Mouse (Mus musculus) stomach, embryonic 15.5 days (tissue): ENCODE data around the gene Kbtbd6. TPM values are rescaled to one million over a fixed set of nuclear protein-coding genes. Genes with fewer than 3 reads are reported as not detected.

Experiments
- ATAC-seq: fragments of 200-750 bp; cut with Nextera tagmentation; 2 replicates; pipeline ENCODE4 v1.8.0; 2017; ENCODE audit warnings: low read depth, moderate number of reproducible peaks, moderate TSS enrichment; ENCODE audit not compliant: insufficient read depth, low FRiP score
- H3K27ac ChIP-seq: fragments of 300-500 bp; sonication (generic); 2 replicates; pipeline ENCODE4 v1.5.1; 2015; ENCODE audit warnings: mild to moderate bottlenecking, inconsistent platforms
- H3K27me3 ChIP-seq: fragments of 300-500 bp; sonication (generic); replicated peaks from 2 replicates; pipeline ENCODE4 v1.6.1; 2015; ENCODE audit warnings: inconsistent platforms
- H3K36me3 ChIP-seq: fragments of 300-500 bp; sonication (generic); 2 replicates; pipeline ENCODE4 v1.6.1; 2015; ENCODE audit warnings: inconsistent platforms
- H3K4me1 ChIP-seq: fragments of 300-500 bp; sonication (generic); 2 replicates; pipeline ENCODE4 v1.6.1; 2015; ENCODE audit warnings: inconsistent platforms
- H3K4me2 ChIP-seq: fragments of 300-500 bp; sonication (generic); 2 replicates; pipeline ENCODE4 v1.6.1; 2015; ENCODE audit warnings: mild to moderate bottlenecking, inconsistent platforms
- H3K4me3 ChIP-seq: fragments of 300-500 bp; sonication (generic); replicated peaks from 2 replicates; pipeline ENCODE4 v1.5.1; 2015; ENCODE audit warnings: inconsistent platforms
- H3K9ac ChIP-seq: fragments of 300-500 bp; sonication (generic); 2 replicates; pipeline ENCODE4 v1.6.1; 2015; ENCODE audit warnings: inconsistent platforms
- H3K9me3 ChIP-seq: fragments of 300-500 bp; sonication (generic); 2 replicates; pipeline ENCODE4 v1.6.1; 2016; ENCODE audit warnings: inconsistent platforms
- WGBS: fragments of 180-500 bp; shearing (Covaris S2); methylation state at CpG from one replicate; pipeline ENCODE4 v1.1.7; 2015; 5-methylcytosine and 5-hydroxymethylcytosine counted together
- polyA plus RNA-seq: library from polyadenylated mRNA; unstranded; fragments of >200 nt; fragmentation: Nextera tagmentation; extraction: Ambion mirVana; gene quantifications from 2 replicates; pipeline ENCODE4 v1.2.1, GENCODE M21; 2015

Gene Kbtbd6
- polyA plus RNA-seq, 1 experiment from 2014 or later = 3.7 TPM

GRCm38 (mm10) chr14:79482747-79483355 lies 31.2 kb downstream of the Kbtbd6 start:
- ATAC-seq = no peak
- H3K4me1 ChIP-seq = peaks cover 36% of the 10 kb centered on the region
- H3K27me3 ChIP-seq = no peaks in the 10 kb centered on the region
- H3K9me3 ChIP-seq = no peaks in the 10 kb centered on the region
- peak overlapping the region; percentile 67 for H3K4me2 ChIP-seq
- peak overlapping the region; percentile 98; the same call in 1 of the 2 replicates for H3K9ac ChIP-seq
- 19% methylated on average over 15 of the region's 15 CpGs for WGBS
- H3K36me3 ChIP-seq = no peaks in the 10 kb centered on the region
- H3K27ac ChIP-seq = peak overlapping the region; percentile 100
- H3K4me3 ChIP-seq = peak overlapping the region; percentile 96

DNA sequence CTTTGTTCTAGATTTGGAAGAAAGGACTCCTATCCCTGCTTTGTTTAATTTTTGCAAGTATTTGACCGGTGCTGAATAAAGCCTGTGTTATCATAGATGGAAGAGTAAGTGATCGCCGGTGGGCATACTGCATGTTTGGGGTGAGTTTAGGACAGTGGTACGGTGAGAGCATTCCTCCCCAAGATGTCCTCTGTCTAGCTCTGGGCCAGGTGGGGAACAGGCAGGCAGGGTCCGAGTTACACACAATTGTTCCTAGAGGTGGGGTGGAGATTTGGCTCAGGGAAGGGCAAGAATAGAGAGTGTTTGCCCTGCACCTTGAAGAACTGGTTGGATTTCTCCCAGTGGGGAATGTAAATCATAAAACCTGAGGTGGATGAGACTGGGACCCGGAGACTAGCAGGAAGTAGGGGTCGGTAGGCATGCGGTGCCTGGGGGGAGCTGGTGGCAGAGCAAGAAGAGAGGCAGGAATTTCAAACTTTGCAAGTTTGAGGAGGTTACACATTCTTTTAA lies 32.0 kb downstream of the Kbtbd6 start:
- Histone ChIP-seq H3K4me2 (peak overlapping the region; percentile 67), H3K9ac (peak overlapping the region; percentile 98; the same call in 1 of the 2 replicates), H3K4me3 (peak overlapping the region; percentile 96), H3K9me3 (no peaks in the 10 kb centered on the region), H3K27me3 (no peaks in the 10 kb centered on the region), H3K27ac (peak overlapping the region; percentile 100), H3K36me3 (no peaks in the 10 kb centered on the region), H3K4me1 (peaks cover 39% of the 10 kb centered on the region)
- peak; percentile 8; the same call in 1 of the 2 replicates for ATAC-seq
- 57% methylated on average over 8 of the region's 8 CpGs for WGBS

DNA sequence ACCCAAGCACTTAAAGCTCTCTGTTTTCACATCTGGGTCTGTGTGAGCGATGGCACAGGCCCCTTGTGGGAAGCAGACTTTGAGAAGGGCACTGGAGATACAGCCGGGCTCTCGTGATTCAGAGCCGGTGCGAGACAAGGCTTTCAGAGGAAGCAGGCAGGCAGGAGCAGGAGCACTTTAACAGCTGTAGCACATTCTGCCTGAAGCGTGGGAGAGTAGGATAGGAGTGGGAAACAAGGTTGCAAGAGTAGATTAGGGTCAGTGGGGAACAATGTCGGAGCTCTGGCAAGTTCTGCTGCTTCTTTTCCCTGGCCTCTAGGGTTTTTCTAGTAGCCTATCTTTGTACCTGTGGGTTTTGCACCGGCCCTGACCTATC lies 35.0 kb downstream of the Kbtbd6 start:
- no peaks in the 10 kb centered on the region for H3K27me3 ChIP-seq
- 0 out of 2 replicates have a peak overlapping the region, but pooled peaks have one; percentile 2 for H3K9ac ChIP-seq
- H3K4me1 ChIP-seq = peaks cover 31% of the 10 kb centered on the region
- peak overlapping the region; percentile 33 for H3K4me3 ChIP-seq
- 23% methylated on average over 8 of the region's 8 CpGs for WGBS
- H3K36me3 ChIP-seq = no peaks in the 10 kb centered on the region
- peak overlapping the region; percentile 60 for H3K4me2 ChIP-seq
- peak overlapping the region; percentile 72 for H3K27ac ChIP-seq
- no peak for ATAC-seq
- H3K9me3 ChIP-seq = no peaks in the 10 kb centered on the region

DNA sequence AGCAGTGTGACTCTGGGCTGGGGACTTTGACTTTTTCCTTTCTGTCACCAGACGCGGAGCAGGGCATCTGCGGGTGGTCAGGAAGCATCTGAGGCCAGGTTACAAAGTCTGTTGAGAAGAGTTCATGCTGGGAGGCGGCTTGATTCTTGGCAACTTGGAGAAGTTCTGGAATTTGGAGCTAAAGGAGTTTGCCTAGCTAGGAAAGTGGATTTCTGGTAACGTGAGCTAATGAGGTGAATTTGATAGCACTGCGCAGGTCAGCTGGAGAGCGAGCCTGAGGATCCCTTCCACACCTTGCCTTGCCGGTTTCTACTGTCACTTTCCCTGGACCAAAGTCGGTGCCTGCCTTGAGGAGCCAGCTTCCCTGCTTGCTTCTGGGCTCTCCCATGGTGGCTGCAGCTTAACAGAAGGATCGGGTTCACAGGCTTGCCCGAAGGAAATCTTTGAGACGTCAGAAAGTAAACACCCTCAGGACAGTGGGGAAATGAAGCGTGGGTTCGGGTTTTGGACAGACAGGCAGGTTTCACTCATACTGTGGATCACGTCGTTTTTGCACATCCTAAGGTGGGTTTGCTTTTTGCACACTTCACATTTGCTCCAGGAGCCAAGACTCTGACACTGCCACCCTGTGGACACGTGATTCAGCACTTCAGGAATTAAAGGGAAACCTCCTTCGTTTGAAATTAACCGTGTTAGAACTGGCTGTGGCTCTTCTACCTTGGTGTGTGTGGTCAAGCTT lies 35.5 kb downstream of the Kbtbd6 start:
- Histone ChIP-seq H3K9ac (0 out of 2 replicates have a peak overlapping the region, but pooled peaks have one; percentile 2), H3K4me1 (peaks cover 31% of the 10 kb centered on the region), H3K36me3 (no peaks in the 10 kb centered on the region), H3K27me3 (no peaks in the 10 kb centered on the region), H3K9me3 (no peaks in the 10 kb centered on the region), H3K4me2 (peak overlapping the region; percentile 60), H3K4me3 (peak overlapping the region; percentile 33), H3K27ac (peak overlapping the region; percentile 72)
- peak; percentile 13; the same call in 1 of the 2 replicates for ATAC-seq
- WGBS = 8% methylated on average over 19 of the region's 19 CpGs

DNA sequence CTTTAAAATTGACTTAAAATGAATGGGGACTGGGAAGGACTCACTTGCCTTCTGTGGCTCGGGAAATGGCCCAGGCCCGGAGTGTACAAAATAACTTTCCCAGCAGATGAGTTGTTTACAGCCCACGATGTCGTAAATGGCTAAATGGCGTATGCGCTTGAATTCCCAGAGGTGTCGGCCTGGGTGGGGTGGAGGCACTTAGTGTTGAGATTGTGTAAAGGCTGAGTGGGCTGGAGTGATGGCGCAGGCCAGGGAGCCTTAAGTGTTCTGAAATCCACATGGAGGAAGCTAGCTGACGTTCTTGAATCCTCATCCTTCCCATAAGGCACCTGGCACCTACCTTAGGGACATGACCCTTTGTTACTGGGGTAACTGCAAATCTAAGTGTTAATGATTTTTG lies 36.9 kb downstream of the Kbtbd6 start:
- H3K4me3 ChIP-seq = no peak overlapping the region
- H3K36me3 ChIP-seq = no peaks in the 10 kb centered on the region
- H3K4me1 ChIP-seq = peaks cover 22% of the 10 kb centered on the region
- no peak overlapping the region; the same call in 1 of the 2 replicates for H3K27ac ChIP-seq
- 73% methylated on average over 9 of the region's 9 CpGs for WGBS
- no peak overlapping the region for H3K4me2 ChIP-seq
- ATAC-seq = no peak
- no peaks in the 10 kb centered on the region for H3K9me3 ChIP-seq
- no peak overlapping the region for H3K9ac ChIP-seq
- H3K27me3 ChIP-seq = no peaks in the 10 kb centered on the region

DNA sequence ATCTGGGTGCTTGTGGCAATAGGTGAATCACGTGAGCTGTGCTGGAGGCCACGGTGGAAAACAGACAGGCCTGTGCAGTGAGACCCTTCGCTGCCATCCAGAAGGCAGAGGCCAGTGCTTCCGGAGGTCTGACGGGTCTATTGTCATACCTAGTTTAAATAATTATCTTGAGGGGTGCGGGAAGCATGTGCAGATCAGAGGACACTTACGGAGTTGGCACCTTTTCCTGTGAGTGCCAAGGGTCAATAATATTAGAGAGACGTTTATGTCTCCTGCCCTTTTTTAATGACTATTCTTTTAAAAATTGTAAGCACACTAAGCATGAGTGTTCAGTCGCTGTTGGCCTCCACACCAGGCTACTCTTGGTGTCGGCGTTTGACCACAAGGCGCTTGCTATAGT lies 37.5 kb downstream of the Kbtbd6 start:
- Histone ChIP-seq H3K4me2 (no peak overlapping the region), H3K27me3 (no peaks in the 10 kb centered on the region), H3K4me1 (peaks cover 18% of the 10 kb centered on the region), H3K36me3 (no peaks in the 10 kb centered on the region), H3K9me3 (no peaks in the 10 kb centered on the region), H3K4me3 (no peak overlapping the region), H3K27ac (no peak overlapping the region), H3K9ac (no peak overlapping the region)
- no peak for ATAC-seq
- WGBS = 67% methylated on average over 12 of the region's 12 CpGs

DNA sequence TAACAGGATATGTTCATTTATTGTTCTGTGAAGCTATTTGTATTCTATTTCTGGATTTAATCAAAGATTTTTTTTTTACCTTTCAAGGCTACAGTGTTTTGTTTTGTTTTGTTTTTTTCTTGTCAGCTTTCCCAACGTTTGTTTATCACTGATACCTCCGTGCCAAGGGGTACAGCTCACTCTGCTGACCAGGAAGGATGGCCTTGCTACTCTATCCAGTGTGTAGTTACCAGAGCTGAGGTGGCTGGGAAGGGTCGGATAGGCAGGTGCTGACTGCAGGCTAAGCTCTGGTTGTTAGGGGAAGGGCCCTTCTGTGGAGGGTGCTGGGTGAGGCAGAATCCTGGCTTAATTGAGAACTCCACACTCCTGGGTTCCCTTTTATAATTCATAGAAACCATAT lies 38.6 kb downstream of the Kbtbd6 start:
- Histone ChIP-seq H3K9me3 (no peaks in the 10 kb centered on the region), H3K4me2 (no peak overlapping the region), H3K4me3 (no peak overlapping the region), H3K4me1 (peaks cover 18% of the 10 kb centered on the region), H3K27me3 (no peaks in the 10 kb centered on the region), H3K27ac (no peak overlapping the region), H3K9ac (no peak overlapping the region), H3K36me3 (no peaks in the 10 kb centered on the region)
- 53% methylated on average over 3 of the region's 3 CpGs for WGBS
- no peak for ATAC-seq

- Histone ChIP-seq H3K36me3 (no peaks in the 10 kb centered on the region), H3K9ac (no peak overlapping the region), H3K9me3 (no peaks in the 10 kb centered on the region), H3K4me1 (no peaks in the 10 kb centered on the region), H3K4me2 (no peak overlapping the region), H3K4me3 (no peak overlapping the region), H3K27ac (no peak overlapping the region), H3K27me3 (no peaks in the 10 kb centered on the region)
- 75% methylated on average over 6 of the region's 6 CpGs for WGBS
- ATAC-seq = no peak
Observed at GRCm38 (mm10) chr14:79494349-79494748, 42.7 kb downstream of the Kbtbd6 start.

DNA sequence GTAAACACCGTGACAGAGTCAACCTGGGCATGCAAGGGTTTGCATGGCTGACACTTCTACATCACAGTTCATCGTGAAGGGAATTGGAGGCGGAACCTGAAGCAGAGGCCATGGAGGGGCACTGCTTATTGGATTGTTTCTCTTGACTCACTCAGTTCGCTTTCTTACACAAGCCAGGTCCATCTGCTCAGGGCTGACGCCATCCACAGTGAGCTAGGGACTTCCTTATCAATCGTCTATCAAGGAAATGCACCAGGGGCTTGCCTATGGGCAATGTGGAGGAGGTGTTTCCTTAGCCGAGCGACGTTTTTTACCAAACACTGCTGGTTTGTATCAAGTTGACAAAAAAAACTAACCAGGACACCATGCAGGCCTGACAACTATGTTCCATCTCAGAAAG lies 47.7 kb downstream of the Kbtbd6 start:
- peaks cover 2% of the 10 kb centered on the region; the same call in 1 of the 2 replicates for H3K4me1 ChIP-seq
- H3K9ac ChIP-seq = no peak overlapping the region
- no peak for ATAC-seq
- 67% methylated on average over 9 of the region's 9 CpGs for WGBS
- no peaks in the 10 kb centered on the region for H3K9me3 ChIP-seq
- H3K27me3 ChIP-seq = no peaks in the 10 kb centered on the region
- no peak overlapping the region for H3K4me3 ChIP-seq
- no peak overlapping the region for H3K4me2 ChIP-seq
- H3K36me3 ChIP-seq = no peaks in the 10 kb centered on the region
- H3K27ac ChIP-seq = no peak overlapping the region

DNA sequence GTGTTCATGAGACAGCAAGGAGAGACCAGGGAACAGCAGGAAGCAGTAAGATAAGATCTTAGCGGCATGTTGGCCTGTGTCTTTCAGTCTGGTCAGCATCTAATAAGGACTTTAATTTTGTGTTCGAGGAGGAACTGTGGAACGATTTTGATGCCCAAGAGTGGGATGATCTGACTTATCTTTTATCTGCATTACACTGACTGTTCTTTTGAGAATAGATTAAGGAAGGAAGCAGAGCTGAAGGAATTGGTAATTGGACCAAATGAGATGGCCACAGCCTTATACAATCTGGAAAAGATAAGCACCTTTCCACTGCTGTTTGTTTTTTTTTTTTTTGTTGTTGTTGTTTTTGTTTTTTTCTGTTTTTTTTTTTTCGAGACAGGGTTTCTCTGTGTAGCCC lies 49.1 kb downstream of the Kbtbd6 start:
- Histone ChIP-seq H3K27me3 (no peaks in the 10 kb centered on the region), H3K9ac (no peak overlapping the region), H3K36me3 (no peaks in the 10 kb centered on the region), H3K4me2 (no peak overlapping the region), H3K4me1 (peaks cover 2% of the 10 kb centered on the region; the same call in 1 of the 2 replicates), H3K9me3 (no peaks in the 10 kb centered on the region), H3K4me3 (no peak overlapping the region), H3K27ac (no peak overlapping the region)
- 79% methylated on average over 4 of the region's 4 CpGs for WGBS
- ATAC-seq = no peak

DNA sequence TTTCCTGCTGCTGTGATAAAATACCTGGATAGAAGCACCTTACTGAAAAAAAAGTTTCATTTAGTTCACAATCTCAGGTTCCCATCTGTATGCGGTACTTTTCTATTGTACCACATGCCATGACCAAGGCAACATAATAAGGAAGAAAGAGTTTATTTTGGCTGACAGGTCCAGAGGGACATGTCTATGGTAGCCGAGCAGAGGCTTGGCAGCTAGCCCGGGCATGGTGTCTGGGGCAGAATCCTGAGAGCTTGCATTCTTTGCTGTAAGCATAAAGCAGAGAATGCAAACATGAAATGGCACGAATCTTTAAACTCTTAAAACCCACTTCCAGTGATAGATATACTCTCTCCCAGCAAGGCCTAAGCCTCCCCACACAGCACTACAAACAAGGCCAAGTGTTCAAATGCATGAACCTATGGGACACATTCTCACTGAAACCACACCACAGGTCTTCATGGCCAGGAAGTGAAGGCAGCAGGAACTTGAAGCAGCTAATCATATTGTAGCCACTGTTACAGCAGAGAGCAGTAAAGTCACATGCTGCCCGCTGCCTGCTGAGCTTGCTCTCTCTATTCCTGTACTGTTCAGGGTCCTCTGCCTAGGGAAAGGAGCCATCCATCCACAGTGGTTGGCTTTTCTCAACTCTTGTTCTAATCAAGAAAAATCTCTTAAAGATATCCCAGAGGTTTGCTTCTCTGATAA lies 51.9 kb downstream of the Kbtbd6 start:
- H3K27ac ChIP-seq = peak overlapping the region; percentile 8
- no peaks in the 10 kb centered on the region for H3K27me3 ChIP-seq
- H3K4me1 ChIP-seq = peaks cover 2% of the 10 kb centered on the region; the same call in 1 of the 2 replicates
- ATAC-seq = no peak
- no peaks in the 10 kb centered on the region for H3K36me3 ChIP-seq
- no peaks in the 10 kb centered on the region for H3K9me3 ChIP-seq
- WGBS = 52% methylated on average over 5 of the region's 5 CpGs
- no peak overlapping the region for H3K9ac ChIP-seq
- H3K4me3 ChIP-seq = no peak overlapping the region
- no peak overlapping the region for H3K4me2 ChIP-seq
